Mouse (Mus musculus): ENCODE measurements around the gene Ppp1r1c.

DNA sequence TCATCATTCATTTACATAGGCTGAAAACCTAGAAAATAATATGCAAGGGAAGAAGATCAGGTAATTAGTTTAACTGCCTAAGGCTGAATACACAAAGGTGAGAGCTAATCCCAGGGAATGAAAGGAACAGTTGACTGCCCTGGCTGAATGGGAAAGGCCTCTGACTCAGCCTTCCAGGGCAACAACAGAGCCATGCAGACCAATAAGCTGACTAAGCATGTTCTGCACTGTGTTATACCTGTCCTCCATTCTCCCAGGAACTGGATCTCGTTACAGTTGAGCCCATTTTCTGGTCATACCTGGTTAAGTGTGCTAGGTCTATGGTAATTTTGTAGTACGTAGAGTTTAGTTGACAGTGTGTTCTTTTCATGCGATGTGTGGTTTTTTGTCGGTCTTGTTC lies 36.6 kb downstream of the Ppp1r1c start:
- TF ChIP-seq CTCF (IDR thresholded peaks at IDR 0.05; ENCODE audit: borderline replicate concordance, control insufficient read depth, extremely low read depth, insufficient read depth, low read length, poor library complexity) (no peak), POLR2A (IDR thresholded peaks at IDR 0.05; ENCODE audit: control insufficient read depth, extremely low read depth, insufficient read depth, low read length, poor library complexity) (no peak)

All from thymus, adult 2 months (tissue).